Mouse (Mus musculus): ENCODE results near the gene Prdm8. TPM values are rescaled to one million over a fixed set of nuclear protein-coding genes. Genes with fewer than 3 reads are reported as not detected.

The Prdm8 gene
- polyA plus RNA-seq, 1 experiment, result 11.1 TPM

DNA sequence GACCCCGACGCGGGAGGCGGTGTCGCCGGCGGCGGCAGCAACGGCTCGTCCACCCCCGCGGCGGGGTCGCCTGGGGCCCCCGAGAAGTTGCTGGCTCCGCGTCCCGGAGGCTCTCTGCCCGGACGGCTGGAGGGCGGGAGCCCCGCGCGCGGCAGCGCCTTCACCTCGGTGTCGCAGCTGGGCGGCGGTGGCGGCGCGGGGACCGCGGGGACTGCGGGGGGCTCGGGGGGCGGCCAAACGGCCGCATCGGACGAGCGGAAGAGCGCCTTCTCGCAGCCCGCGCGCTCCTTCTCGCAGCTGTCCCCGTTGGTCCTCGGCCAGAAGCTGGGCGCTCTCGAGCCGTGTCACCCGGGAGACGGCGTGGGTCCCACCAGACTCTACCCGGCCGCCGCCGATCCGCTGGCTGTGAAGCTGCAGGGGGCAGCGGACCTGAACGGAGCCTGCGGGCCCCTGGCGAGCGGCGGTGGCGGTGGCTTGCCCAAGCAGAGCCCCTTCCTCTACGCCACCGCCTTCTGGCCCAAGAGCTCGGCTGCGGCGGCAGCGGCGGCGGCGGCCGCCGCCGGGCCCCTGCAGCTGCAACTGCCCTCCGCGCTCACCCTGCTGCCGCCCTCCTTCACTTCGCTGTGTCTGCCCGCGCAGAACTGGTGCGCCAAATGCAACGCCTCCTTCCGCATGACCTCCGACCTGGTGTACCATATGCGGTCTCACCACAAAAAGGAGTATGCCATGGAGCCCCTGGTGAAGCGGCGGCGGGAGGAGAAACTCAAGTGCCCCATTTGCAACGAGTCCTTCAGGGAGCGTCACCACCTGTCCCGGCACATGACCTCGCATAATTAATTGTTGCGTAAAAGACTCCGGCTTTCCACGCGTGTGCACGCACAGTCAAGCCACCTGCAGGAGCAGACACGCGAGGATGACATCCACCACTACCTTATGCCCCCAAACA is 19.1 kb downstream of the Prdm8 start:
- peak overlapping the region; percentile 54 for H3K4me3 ChIP-seq (replicated peaks; ENCODE audit: insufficient read depth, low read depth, low read length)
- H3K4me1 ChIP-seq (ENCODE audit: control insufficient read depth, insufficient read depth, low read length), result peaks cover 8% of the 10 kb centered on the region; the same call in 1 of the 2 replicates
- peak; percentile 38 to 54 for DNase-seq
- H3K27me3 ChIP-seq (ENCODE audit: control insufficient read depth, insufficient read depth, low read length), result no peaks in the 10 kb centered on the region
- H3K27ac ChIP-seq (ENCODE audit: insufficient read depth, low read length), result no peak overlapping the region
- TF ChIP-seq POLR2A (IDR thresholded peaks at IDR 0.05; ENCODE audit: borderline replicate concordance, insufficient read depth, low read length) (no peak), CTCF (IDR thresholded peaks at IDR 0.05; ENCODE audit: borderline replicate concordance, insufficient read depth, low read depth, low read length) (no peak)
- 5% methylated on average over 101 of the region's 106 CpGs for WGBS

DNA sequence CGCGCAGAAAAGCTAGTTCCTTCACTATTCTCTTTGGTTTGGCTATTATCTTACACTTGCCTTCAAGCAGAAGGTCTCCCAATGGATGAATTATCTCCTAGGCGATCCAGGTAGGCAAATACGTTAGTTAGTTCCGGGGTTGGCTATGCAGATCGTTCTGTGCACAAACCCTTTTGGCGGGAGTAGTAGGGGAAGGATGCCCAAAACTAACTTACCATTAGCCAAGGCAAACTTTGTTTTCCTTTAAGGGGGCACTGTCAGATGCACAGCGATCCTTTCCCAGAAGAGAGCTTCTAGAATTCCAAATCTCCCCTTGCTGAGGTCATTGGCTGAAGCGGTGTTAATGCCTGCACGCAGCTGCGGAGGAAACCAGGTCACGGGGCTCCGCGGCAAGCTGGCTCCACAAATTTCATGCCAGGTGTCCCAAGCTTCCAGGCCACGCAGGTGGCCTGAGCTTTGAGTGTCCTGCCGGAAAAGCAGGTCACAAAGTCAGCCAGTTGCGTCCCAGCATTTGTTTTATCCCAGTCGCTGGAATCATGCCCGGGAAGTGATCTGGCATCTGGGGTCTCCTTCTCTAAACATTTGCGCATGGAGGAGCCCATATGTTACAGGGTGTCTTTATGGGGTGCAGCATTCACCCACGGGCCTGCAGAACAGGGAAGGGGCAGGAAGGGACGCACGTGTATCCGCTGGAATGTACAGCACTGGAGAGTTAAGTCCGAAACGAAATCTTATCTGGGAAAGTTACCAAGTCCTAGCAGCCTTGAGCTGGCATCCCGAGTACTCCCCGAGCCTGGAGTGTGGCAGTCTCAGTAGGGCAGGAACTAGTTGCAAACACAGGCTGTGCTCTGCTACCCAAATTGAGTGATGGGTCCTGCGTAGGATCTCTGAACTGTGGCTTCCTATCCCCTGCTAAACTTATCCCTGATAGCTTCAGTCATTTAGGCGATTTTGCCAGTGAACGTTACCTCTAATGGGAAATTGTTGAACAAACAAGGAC is 22.5 kb downstream of the Prdm8 start:
- Histone ChIP-seq H3K27ac (ENCODE audit: insufficient read depth, low read length) (no peak overlapping the region), H3K4me1 (ENCODE audit: control insufficient read depth, insufficient read depth, low read length) (peaks cover 8% of the 10 kb centered on the region; the same call in 1 of the 2 replicates), H3K4me3 (replicated peaks; ENCODE audit: insufficient read depth, low read depth, low read length) (peak overlapping the region; percentile 17), H3K27me3 (ENCODE audit: control insufficient read depth, insufficient read depth, low read length) (no peaks in the 10 kb centered on the region)
- 10% methylated on average over 31 of the region's 31 CpGs for WGBS
- peak; percentile 66 to 67 for DNase-seq
- TF ChIP-seq CTCF (IDR thresholded peaks at IDR 0.05; ENCODE audit: borderline replicate concordance, insufficient read depth, low read depth, low read length), result no peak
- TF ChIP-seq POLR2A (IDR thresholded peaks at IDR 0.05; ENCODE audit: borderline replicate concordance, insufficient read depth, low read length), result no peak

DNA sequence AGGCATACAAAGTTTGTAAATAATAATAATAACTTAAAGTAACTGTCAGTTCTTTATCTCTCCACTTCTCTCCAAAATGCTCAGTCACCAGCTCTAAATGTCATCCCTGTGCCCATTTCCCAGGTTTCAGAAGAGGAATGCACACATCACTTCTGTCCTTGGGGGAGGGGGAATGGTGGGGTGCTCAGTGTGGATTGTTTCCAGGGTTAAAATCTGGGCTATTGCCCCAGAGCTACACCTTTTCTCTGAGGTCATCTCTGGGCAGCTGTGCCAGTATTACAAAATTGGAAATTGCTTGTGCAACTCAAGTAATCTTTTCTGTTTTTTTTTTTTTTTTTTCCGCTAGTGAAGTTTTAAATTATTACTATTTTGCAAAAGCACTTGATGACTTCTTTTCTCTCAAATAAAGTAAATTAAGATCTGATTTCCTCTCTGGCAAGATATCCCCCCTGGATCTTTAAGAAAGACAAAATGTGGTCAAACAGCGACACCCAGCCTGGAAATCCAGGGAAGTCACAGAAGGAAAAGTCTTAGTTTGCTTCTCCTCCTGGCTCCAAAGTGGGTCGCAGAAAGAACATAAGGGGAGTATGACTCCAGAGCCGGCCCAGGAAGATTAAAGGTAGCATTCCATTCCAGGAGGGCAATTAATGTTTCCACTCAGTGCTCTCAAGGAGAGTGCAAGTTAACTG is 25.4 kb downstream of the Prdm8 start:
- Histone ChIP-seq H3K4me1 (ENCODE audit: control insufficient read depth, insufficient read depth, low read length) (peaks cover 4% of the 10 kb centered on the region; the same call in 1 of the 2 replicates), H3K27me3 (ENCODE audit: control insufficient read depth, insufficient read depth, low read length) (no peaks in the 10 kb centered on the region), H3K4me3 (replicated peaks; ENCODE audit: insufficient read depth, low read depth, low read length) (no peak overlapping the region), H3K27ac (ENCODE audit: insufficient read depth, low read length) (no peak overlapping the region)
- 73% methylated on average over 4 of the region's 4 CpGs for WGBS
- TF ChIP-seq POLR2A (IDR thresholded peaks at IDR 0.05; ENCODE audit: borderline replicate concordance, insufficient read depth, low read length) (no peak), CTCF (IDR thresholded peaks at IDR 0.05; ENCODE audit: borderline replicate concordance, insufficient read depth, low read depth, low read length) (no peak)
- DNase-seq, result no peak

DNA sequence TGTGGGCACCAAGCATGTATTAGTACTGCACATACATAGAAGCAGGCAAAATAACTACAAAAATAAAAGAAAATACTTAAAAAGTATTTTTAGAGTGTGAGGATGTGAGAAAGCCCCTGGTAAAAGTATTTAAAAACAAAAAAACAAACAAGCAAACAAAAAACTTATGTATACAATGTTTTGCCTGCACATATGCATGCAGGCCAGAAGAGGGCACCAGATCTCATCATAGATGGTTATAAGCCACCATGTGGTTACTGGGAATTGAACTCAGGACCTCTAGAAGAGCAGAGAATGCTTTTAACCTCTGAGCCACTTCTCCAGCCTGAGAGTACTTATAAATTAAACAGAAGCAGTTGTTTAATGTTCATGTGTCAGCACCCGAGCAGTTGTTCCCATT is 28.0 kb downstream of the Prdm8 start:
- no peak overlapping the region for H3K27ac ChIP-seq (ENCODE audit: insufficient read depth, low read length)
- no peak overlapping the region for H3K4me3 ChIP-seq (replicated peaks; ENCODE audit: insufficient read depth, low read depth, low read length)
- no peak for DNase-seq
- 100% methylated on average over 1 of the region's 1 CpGs for WGBS
- no peak for TF ChIP-seq POLR2A (IDR thresholded peaks at IDR 0.05; ENCODE audit: borderline replicate concordance, insufficient read depth, low read length)
- no peak for TF ChIP-seq CTCF (IDR thresholded peaks at IDR 0.05; ENCODE audit: borderline replicate concordance, insufficient read depth, low read depth, low read length)
- no peaks in the 10 kb centered on the region for H3K4me1 ChIP-seq (ENCODE audit: control insufficient read depth, insufficient read depth, low read length)
- no peaks in the 10 kb centered on the region for H3K27me3 ChIP-seq (ENCODE audit: control insufficient read depth, insufficient read depth, low read length)

DNA sequence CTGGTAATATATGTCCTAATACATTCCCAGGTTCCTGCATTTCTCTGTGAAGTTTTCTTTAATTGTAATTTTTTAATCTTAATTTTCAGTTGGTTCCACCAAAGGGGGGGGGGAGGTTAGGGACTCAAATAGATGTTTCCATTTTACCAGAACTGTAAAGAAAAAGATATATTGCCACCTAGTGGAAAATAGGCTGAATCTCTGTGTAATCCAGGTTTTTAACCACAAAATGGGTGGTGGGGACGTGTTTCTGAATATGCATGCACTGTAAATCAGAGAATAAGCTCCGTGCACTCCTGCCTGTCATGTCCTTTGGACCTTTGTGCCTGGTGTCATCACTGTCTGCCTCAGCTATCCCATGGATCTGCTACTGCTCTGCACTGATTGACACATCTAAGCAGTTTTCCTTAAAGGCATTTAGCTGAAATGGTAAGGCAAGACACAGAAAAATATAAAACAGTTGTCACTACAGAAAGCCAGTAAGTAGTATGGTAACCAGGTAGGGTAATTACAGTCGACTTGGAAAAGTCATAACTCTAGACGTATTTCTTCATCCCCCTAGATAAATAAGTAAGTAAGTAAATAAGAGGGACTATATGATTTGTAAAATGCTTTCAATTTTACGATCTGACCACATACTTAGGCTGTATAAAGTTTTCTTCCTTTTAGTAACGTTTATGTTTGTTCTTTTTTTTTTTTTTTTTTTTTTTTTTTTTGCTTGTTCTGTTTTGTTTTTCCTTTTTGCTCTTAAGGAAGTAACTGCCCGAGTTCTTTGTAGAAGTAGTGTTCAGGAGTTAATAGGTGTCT is 31.6 kb downstream of the Prdm8 start:
- DNase-seq, result no peak
- TF ChIP-seq POLR2A (IDR thresholded peaks at IDR 0.05; ENCODE audit: borderline replicate concordance, insufficient read depth, low read length) (no peak), CTCF (IDR thresholded peaks at IDR 0.05; ENCODE audit: borderline replicate concordance, insufficient read depth, low read depth, low read length) (peak; percentile 41; the same call in 1 of the 2 replicates)
- 67% methylated on average over 7 of the region's 7 CpGs for whole genome bisulfite sequencing
- Histone ChIP-seq H3K4me3 (replicated peaks; ENCODE audit: insufficient read depth, low read depth, low read length) (no peak overlapping the region), H3K27me3 (ENCODE audit: control insufficient read depth, insufficient read depth, low read length) (no peaks in the 10 kb centered on the region), H3K27ac (ENCODE audit: insufficient read depth, low read length) (no peak overlapping the region), H3K4me1 (ENCODE audit: control insufficient read depth, insufficient read depth, low read length) (no peaks in the 10 kb centered on the region)

DNA sequence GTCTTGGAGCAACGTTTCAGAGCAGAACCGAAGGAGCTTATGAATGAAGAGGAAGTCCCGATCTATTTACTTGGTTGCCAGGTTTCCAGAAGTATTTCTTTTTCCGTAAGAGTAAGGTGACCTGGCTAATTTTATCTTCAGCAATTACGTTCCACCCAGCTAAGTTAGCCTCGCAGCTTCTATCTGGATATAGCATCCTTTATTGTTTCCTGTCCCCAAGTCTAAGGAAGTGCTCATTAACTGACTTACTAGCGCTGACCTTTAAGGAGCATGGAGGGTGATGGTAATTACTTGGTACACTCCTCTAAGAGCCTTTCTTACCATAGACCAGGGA is 32.2 kb downstream of the Prdm8 start:
- no peak for TF ChIP-seq CTCF (IDR thresholded peaks at IDR 0.05; ENCODE audit: borderline replicate concordance, insufficient read depth, low read depth, low read length)
- TF ChIP-seq POLR2A (IDR thresholded peaks at IDR 0.05; ENCODE audit: borderline replicate concordance, insufficient read depth, low read length), result no peak
- no peak for DNase-seq
- H3K27ac ChIP-seq (ENCODE audit: insufficient read depth, low read length), result no peak overlapping the region
- no peaks in the 10 kb centered on the region for H3K27me3 ChIP-seq (ENCODE audit: control insufficient read depth, insufficient read depth, low read length)
- no peaks in the 10 kb centered on the region for H3K4me1 ChIP-seq (ENCODE audit: control insufficient read depth, insufficient read depth, low read length)
- no peak overlapping the region for H3K4me3 ChIP-seq (replicated peaks; ENCODE audit: insufficient read depth, low read depth, low read length)
- WGBS, result 84% methylated on average over 7 of the region's 7 CpGs

All from cerebellum, adult 2 months (tissue).